ENCODE assay signal across 24 mouse cellular contexts in the genomic region with DNA sequence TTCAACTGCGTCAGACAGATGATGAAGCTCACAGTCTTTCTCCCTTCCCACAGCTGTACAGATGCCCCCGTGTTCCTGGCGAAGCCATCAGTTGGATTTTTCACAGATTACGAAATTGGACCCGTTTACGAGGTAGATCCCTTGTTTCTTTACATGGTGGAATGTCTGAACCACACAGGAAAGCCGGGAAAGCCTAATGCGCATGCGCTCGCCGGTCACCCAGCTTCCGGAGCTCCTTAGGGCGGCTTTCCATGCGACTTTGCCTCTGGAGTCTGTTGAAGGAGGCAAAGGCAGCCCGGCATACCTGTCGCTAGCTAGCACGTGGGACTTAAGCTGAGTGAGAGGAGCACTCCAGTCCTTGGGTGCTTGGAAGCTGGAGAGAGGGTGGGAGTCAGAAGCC. TPM values are rescaled to one million over a fixed set of nuclear protein-coding genes. Genes with fewer than 3 reads are reported as not detected.
"Had no signal": no experiment of that assay in that cellular context is flagged by ENCODE, and none has a peak within 500 bp of the region (broad histone marks: within the 10 kb centered on the region; RNA-seq: fewer than 3 reads in every experiment).

No protein-coding gene starts in this region.

- H3K27ac ChIP-seq: lung, embryonic 15.5 days; macrophage; midbrain, embryonic 13.5 days; midbrain, embryonic 15.5 days; neural tube, embryonic 12.5 days; stomach, embryonic 15.5 days; stomach, postnatal 0 days had no signal

- H3K9me3 ChIP-seq: lung, embryonic 15.5 days; megakaryocyte, embryonic 14.5 days; midbrain, embryonic 13.5 days; midbrain, embryonic 15.5 days; neural tube, embryonic 12.5 days; stomach, embryonic 15.5 days had no signal

- H3K9ac ChIP-seq: liver, postnatal 0 days; lung, embryonic 15.5 days; midbrain, embryonic 13.5 days; midbrain, embryonic 15.5 days; neural tube, embryonic 12.5 days; stomach, embryonic 15.5 days had no signal

- H3K36me3 ChIP-seq: lung, embryonic 15.5 days; midbrain, embryonic 13.5 days; midbrain, embryonic 15.5 days; neural tube, embryonic 12.5 days; stomach, embryonic 15.5 days had no signal

- H3K27me3 ChIP-seq: lung, embryonic 15.5 days; midbrain, embryonic 13.5 days; midbrain, embryonic 15.5 days; neural tube, embryonic 12.5 days; stomach, embryonic 15.5 days had no signal

- DNase-seq: liver, postnatal 0 days; lung, adult 2 months; lung, postnatal 14 days; lung, postnatal 36 days; right cerebral cortex, postnatal 14 days; thymus, postnatal 14 days; thymus, postnatal 36 days had no signal

- H3K4me1 ChIP-seq: megakaryocyte, embryonic 14.5 days; midbrain, embryonic 15.5 days; stomach, embryonic 15.5 days had no signal

- H3K4me3 ChIP-seq: lung, embryonic 15.5 days; megakaryocyte, embryonic 14.5 days; midbrain, embryonic 13.5 days; midbrain, embryonic 15.5 days; neural tube, embryonic 12.5 days; stomach, embryonic 15.5 days had no signal

RNA-seq across cellular contexts. Expression of gene Dlec1, which starts 12.6 kb away (rescaled TPM):
- total RNA-seq: monocyte, adult 5-6 weeks; neutrophil, adult 5-6 weeks had no signal

RNA-seq across cellular contexts. Expression of gene Acaa1b, which starts 42.0 kb away (rescaled TPM):
- total RNA-seq: monocyte, adult 5-6 weeks; neutrophil, adult 5-6 weeks had no signal
- polyA plus RNA-seq: macrophage had no signal

RNA-seq across cellular contexts. Expression of gene Gm47289, which starts 44.0 kb away (rescaled TPM):
- total RNA-seq: megakaryocyte progenitor cell, adult 5-6 weeks; midbrain, postnatal 0 days; monocyte, adult 5-6 weeks; neutrophil, adult 5-6 weeks had no signal
- polyA plus RNA-seq: liver, postnatal 0 days; lung, adult 2 months; lung, embryonic 15.5 days; lung, postnatal 0 days; macrophage; midbrain, embryonic 11.5 days; midbrain, embryonic 13.5 days; midbrain, embryonic 15.5 days; midbrain, postnatal 0 days; neural tube, embryonic 12.5 days; neural tube, embryonic 14.5 days; spleen, adult 2 months; stomach, embryonic 15.5 days; stomach, postnatal 0 days; thymus, postnatal 0 days had no signal
